Mouse (Mus musculus): ENCODE results near the gene Cdh4.

DNA sequence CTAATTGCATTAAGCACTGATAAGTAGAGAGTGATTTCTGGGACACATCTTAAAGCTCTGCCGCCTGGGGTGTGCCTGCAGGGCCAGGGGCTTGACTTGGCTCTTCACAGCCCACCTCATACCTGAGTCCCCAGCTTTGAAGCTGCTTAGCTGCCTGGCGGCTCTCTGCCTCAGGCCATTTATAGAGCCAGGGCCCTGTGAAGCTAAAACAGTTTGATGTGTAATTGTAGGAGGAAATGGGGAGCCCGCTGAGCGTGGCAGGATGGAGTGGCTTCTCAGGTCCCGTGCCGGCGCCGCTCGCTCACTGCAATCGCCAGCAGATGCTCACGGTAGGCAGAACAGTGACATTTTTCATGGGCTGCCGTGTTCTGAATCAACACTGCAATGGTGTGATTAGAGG, 123.4 kb downstream of the Cdh4 start:
- no peak for TF ChIP-seq CTCF (IDR thresholded peaks at IDR 0.05; ENCODE audit: low read depth, low read length)
- TF ChIP-seq GATA2 (IDR thresholded peaks at IDR 0.05; ENCODE audit: borderline replicate concordance, low read depth, low read length) = no peak
